Mouse (Mus musculus) gonadal fat pad, adult 2 months (tissue): ENCODE results near the gene Pdzd3. TPM values are rescaled to one million over a fixed set of nuclear protein-coding genes. Genes with fewer than 3 reads are reported as not detected.

Experiments
- DNase-seq: peaks from one replicate; pipeline ENCODE4 v3.0.0-alpha.2; 2012; ENCODE audit warnings: low read depth
- polyA plus RNA-seq: library from polyadenylated mRNA; depleted of rRNA; stranded (reverse); fragments of >200 nt; gene quantifications from 2 replicates; pipeline ENCODE4 v1.2.3, GENCODE M21; 2012; rRNA removed

Pdzd3 gene
- polyA plus RNA-seq, 1 experiment = 1.4 TPM

DNA sequence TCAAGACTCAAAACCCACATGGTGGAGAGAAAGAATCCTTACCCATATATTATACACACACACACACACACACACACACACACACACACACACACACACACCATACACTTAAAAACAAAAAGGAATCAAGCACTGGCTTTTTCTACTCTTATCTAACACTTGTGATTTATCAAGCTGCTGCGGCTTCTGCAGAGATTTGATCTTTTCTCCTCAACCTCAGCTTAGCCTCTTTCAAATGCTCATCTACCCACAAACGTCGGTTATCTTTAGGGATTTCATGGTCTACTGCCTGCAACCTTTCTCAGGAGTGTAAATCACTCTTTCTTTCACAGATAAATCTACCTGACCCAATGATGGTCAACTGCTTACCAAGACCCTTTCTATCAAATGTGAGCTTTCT, 50.8 kb downstream of the Pdzd3 start:
- DNase-seq = no peak

DNA sequence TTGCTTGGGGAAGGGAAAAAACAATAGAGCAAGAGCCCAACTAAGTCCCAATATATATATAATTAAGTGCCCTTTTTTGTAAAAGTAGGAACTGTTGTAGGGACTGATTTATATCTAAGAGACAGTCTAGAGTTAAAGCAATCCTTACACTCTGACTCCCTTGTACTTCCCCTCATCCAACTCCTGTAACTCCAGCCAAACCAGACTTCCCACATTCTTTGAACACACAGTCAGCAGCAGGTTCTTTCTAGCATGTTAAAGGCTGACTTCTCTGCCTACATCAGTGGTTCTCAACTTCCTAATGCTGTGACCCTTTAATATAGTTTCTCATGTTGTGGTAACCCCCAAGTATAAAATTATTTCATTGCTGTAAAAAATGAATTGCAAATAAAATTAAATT, 51.7 kb downstream of the Pdzd3 start:
- peak; percentile 78 for DNase-seq

GRCm38 (mm10) chr9:44199166-44199565, 52.1 kb downstream of the Pdzd3 start:
- no peak for DNase-seq

Other genes starting within 250 kb of the Pdzd3 start
- 41.8 and 48.5 TPM in 2 replicates for gene Thy1, start 208.1 kb downstream of the Pdzd3 start, polyA plus RNA-seq
- 19.3 and 24.5 TPM in 2 replicates for gene Usp2, start 184.4 kb downstream of the Pdzd3 start, polyA plus RNA-seq
- gene Mfrp, start 149.7 kb downstream of the Pdzd3 start, polyA plus RNA-seq = 72.1 and 84.4 TPM in 2 replicates
- 28.7 and 29.3 TPM in 2 replicates for gene C1qtnf5, start 144.2 kb downstream of the Pdzd3 start, polyA plus RNA-seq
- 0.04 and 0.10 TPM in 2 replicates for gene Gm49380, start 138.0 kb downstream of the Pdzd3 start, polyA plus RNA-seq
- gene Rnf26, start 138.0 kb downstream of the Pdzd3 start, polyA plus RNA-seq = 23.4 and 25.6 TPM in 2 replicates
- 196 and 288 TPM in 2 replicates for gene Mcam, start 117.0 kb downstream of the Pdzd3 start, polyA plus RNA-seq
- 12.2 and 14.1 TPM in 2 replicates for gene Cbl, start 17.4 kb downstream of the Pdzd3 start, polyA plus RNA-seq
- gene Ccdc153, start 10.8 kb downstream of the Pdzd3 start, polyA plus RNA-seq = 6.6 and 6.9 TPM in 2 replicates
- gene Nlrx1, start 17.1 kb upstream of the Pdzd3 start, polyA plus RNA-seq = 22.9 and 28.3 TPM in 2 replicates
- gene Abcg4, start 37.1 kb upstream of the Pdzd3 start, polyA plus RNA-seq = 4.9 and 6.6 TPM in 2 replicates
- gene Hinfp, start 54.2 kb upstream of the Pdzd3 start, polyA plus RNA-seq = 25.4 and 39.6 TPM in 2 replicates
- 51.5 and 52.0 TPM in 2 replicates for gene C2cd2l, start 68.8 kb upstream of the Pdzd3 start, polyA plus RNA-seq
- gene Dpagt1, start 74.5 kb upstream of the Pdzd3 start, polyA plus RNA-seq = 54.1 and 58.4 TPM in 2 replicates
- 52.0 and 59.0 TPM in 2 replicates for gene H2afx, start 83.2 kb upstream of the Pdzd3 start, polyA plus RNA-seq
- 65.2 and 74.7 TPM in 2 replicates for gene Hmbs, start 92.8 kb upstream of the Pdzd3 start, polyA plus RNA-seq
- gene Vps11, start 110.2 kb upstream of the Pdzd3 start, polyA plus RNA-seq = 42.6 and 46.1 TPM in 2 replicates
- gene Hyou1, start 128.0 kb upstream of the Pdzd3 start, polyA plus RNA-seq = 124 and 158 TPM in 2 replicates
- gene Slc37a4, start 145.4 kb upstream of the Pdzd3 start, polyA plus RNA-seq = 90.4 and 96.0 TPM in 2 replicates
- gene Rps25, start 155.7 kb upstream of the Pdzd3 start, polyA plus RNA-seq = 255 and 355 TPM in 2 replicates
- 63.4 and 83.7 TPM in 2 replicates for gene Trappc4, start 156.1 kb upstream of the Pdzd3 start, polyA plus RNA-seq
- 25.4 and 35.0 TPM in 2 replicates for gene Ccdc84, start 167.1 kb upstream of the Pdzd3 start, polyA plus RNA-seq
- gene Foxr1, start 189.7 kb upstream of the Pdzd3 start, polyA plus RNA-seq = 0.05 TPM in 1 of 2 replicates, not detected in the other
- gene Upk2, start 203.5 kb upstream of the Pdzd3 start, polyA plus RNA-seq = 5.7 and 7.3 TPM in 2 replicates
- 31.3 and 54.0 TPM in 2 replicates for gene Bcl9l, start 231.4 kb upstream of the Pdzd3 start, polyA plus RNA-seq